Mouse (Mus musculus) intestine, embryonic 14.5 days (tissue): ENCODE measurements around the gene Rfx5. TPM values are rescaled to one million over a fixed set of nuclear protein-coding genes. Genes with fewer than 3 reads are reported as not detected.
"Not testable (repeated sequence)": the region's sequence is repeated elsewhere in the genome, so short reads cannot be mapped to it uniquely, and the experiment has no call there.

Experiments
- ATAC-seq: fragments of 200-750 bp; cut with Nextera tagmentation; replicated peaks from 2 replicates; pipeline ENCODE4 v1.8.0; 2017; ENCODE audit warnings: low read depth, moderate number of reproducible peaks, moderate TSS enrichment, moderate library complexity; ENCODE audit not compliant: low FRiP score, low TSS enrichment
- DNase-seq: peaks from one replicate; pipeline ENCODE4 v3.0.0-alpha.2; 2018; ENCODE audit warnings: low spot score
- H3K27ac ChIP-seq: fragments of 300-500 bp; sonication (generic); 2 replicates; pipeline ENCODE4 v1.5.1; 2014; ENCODE audit warnings: low read depth, mild to moderate bottlenecking, control low read depth
- H3K27me3 ChIP-seq: fragments of 300-500 bp; sonication (generic); replicated peaks from 2 replicates; pipeline ENCODE4 v1.6.1; 2014; ENCODE audit warnings: low read length, control low read depth; ENCODE audit not compliant: control insufficient read depth, insufficient read depth
- H3K36me3 ChIP-seq: fragments of 300-500 bp; sonication (generic); 2 replicates; pipeline ENCODE4 v1.6.1; 2014; ENCODE audit warnings: low read length, control low read depth; ENCODE audit not compliant: control insufficient read depth, insufficient read depth
- H3K4me1 ChIP-seq: fragments of 300-500 bp; sonication (generic); replicated peaks from 2 replicates; pipeline ENCODE4 v1.6.1; 2014; ENCODE audit warnings: low read length, control low read depth, mixed read lengths; ENCODE audit not compliant: control insufficient read depth, insufficient read depth
- H3K4me2 ChIP-seq: fragments of 300-500 bp; sonication (generic); 2 replicates; pipeline ENCODE4 v1.6.1; 2014; ENCODE audit warnings: low read length
- H3K4me3 ChIP-seq: fragments of 300-500 bp; sonication (generic); 2 replicates; pipeline ENCODE4 v1.5.1; 2014; ENCODE audit warnings: low read depth, low read length, control low read depth, mixed read lengths
- H3K9ac ChIP-seq: fragments of 300-500 bp; sonication (generic); 2 replicates; pipeline ENCODE4 v1.6.1; 2014; ENCODE audit warnings: mild to moderate bottlenecking, low read length
- H3K9me3 ChIP-seq: fragments of 300-500 bp; sonication (generic); 2 replicates; pipeline ENCODE4 v1.6.1; 2016; ENCODE audit warnings: low read length, control low read depth; ENCODE audit not compliant: control insufficient read depth
- WGBS: fragments of 180-500 bp; shearing (Covaris S2); extraction: QIAGEN DNeasy Blood & Tissue Kit; methylation state at CpG from one replicate; pipeline ENCODE4 v1.1.7; 2014; 5-methylcytosine and 5-hydroxymethylcytosine counted together
- polyA plus RNA-seq: library from polyadenylated mRNA; unstranded; fragments of >200 nt; fragmentation: Nextera tagmentation; extraction: Ambion mirVana; gene quantifications from 2 replicates; pipeline ENCODE4 v1.2.1, GENCODE M21; 2014

Gene Rfx5
- polyA plus RNA-seq, 1 experiment from 2014 or later: 10.1 TPM

DNA sequence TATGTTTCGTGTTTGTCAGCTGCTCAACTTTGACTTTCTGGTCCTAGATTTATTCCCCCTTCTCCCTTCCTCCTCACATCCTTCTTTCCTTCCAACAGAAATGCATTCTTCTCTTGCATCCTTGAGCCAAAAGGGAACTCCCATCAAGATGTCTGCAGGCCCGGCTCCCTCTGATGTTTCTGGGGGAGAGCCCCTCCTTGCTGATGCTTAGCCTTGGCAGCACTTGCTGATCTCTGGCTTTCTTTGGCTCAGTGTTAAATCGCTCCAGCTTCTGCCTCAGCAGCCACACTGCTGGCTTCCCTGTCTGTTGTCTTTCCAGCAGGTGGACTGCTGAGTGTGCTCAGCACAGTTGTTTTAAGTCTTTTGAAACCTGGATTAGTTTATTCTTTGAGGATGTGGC lies 32.8 kb upstream of the Rfx5 start:
- Histone ChIP-seq H3K9me3 (no peaks in the 10 kb centered on the region), H3K27ac (no peak overlapping the region), H3K4me2 (no peak overlapping the region), H3K27me3 (no peaks in the 10 kb centered on the region), H3K4me1 (no peaks in the 10 kb centered on the region), H3K36me3 (no peaks in the 10 kb centered on the region), H3K4me3 (no peak overlapping the region), H3K9ac (no peak overlapping the region)
- DNase-seq (no peak), ATAC-seq (no peak)
- WGBS: 40% methylated on average over 3 of the region's 3 CpGs

DNA sequence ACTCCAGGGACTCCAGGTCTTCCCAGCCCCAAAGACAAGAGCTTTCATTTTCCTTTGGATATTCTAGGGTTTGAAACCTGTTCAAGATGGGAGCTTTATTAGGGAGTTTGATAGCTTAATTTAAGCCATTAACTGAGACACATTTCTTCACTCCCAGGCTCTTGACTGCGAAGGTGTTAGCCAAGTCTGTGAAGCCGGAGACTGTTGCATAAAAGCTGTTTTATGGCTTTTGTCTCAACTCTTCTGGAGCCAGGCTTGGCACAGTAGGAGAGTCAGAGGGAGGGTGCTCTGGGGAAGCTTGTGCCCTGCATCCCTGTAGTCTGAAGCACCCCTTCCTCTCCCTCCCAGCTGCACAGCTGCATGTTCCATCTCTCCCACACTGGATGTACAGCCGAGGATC lies 31.5 kb upstream of the Rfx5 start:
- no peaks in the 10 kb centered on the region for H3K4me1 ChIP-seq
- WGBS: 32% methylated on average over 3 of the region's 3 CpGs
- H3K9ac ChIP-seq: no peak overlapping the region

DNA sequence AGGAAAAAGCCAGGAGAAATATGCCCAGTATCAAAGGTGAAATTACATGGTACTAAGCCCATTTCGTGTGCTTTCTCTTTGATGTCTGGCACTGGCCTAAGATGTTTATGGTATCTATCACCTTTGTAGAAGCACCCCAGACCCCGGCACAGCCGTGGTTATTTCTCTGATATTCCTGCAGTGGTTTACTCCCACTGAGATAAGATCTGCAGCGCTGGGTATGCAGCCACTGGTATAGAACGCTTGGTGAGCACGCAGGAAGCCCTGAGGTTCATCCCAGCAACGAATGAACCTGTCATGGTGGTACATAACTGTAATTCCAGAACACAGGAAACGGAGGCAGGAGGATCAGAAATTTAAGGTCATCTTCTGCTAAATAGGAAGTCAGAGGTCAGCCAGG lies 29.2 kb upstream of the Rfx5 start:
- H3K4me1 ChIP-seq: no peaks in the 10 kb centered on the region
- no peaks in the 10 kb centered on the region for H3K27me3 ChIP-seq
- H3K4me3 ChIP-seq: no peak overlapping the region
- H3K4me2 ChIP-seq: no peak overlapping the region
- H3K9me3 ChIP-seq: no peaks in the 10 kb centered on the region
- ATAC-seq: no peak
- no peak overlapping the region for H3K9ac ChIP-seq
- no peak overlapping the region for H3K27ac ChIP-seq
- no peaks in the 10 kb centered on the region for H3K36me3 ChIP-seq
- WGBS: 20% methylated on average over 8 of the region's 8 CpGs
- no peak for DNase-seq

More for the DNA sequence above, 31.5 kb upstream of the Rfx5 start:
- Histone ChIP-seq H3K4me3 (no peak overlapping the region), H3K27ac (no peak overlapping the region), H3K36me3 (no peaks in the 10 kb centered on the region), H3K4me2 (no peak overlapping the region), H3K27me3 (no peaks in the 10 kb centered on the region), H3K9me3 (no peaks in the 10 kb centered on the region)
- DNase-seq: no peak
- no peak for ATAC-seq

- not testable (repeated sequence) for H3K4me1 ChIP-seq, H3K27ac ChIP-seq, H3K4me3 ChIP-seq, H3K9ac ChIP-seq, H3K4me2 ChIP-seq, ATAC-seq, DNase-seq, H3K27me3 ChIP-seq, H3K36me3 ChIP-seq, H3K9me3 ChIP-seq
- 46% methylated on average over 4 of the region's 4 CpGs for WGBS
Observed at GRCm38 (mm10) chr3:94926301-94926736, 27.6 kb upstream of the Rfx5 start.

DNA sequence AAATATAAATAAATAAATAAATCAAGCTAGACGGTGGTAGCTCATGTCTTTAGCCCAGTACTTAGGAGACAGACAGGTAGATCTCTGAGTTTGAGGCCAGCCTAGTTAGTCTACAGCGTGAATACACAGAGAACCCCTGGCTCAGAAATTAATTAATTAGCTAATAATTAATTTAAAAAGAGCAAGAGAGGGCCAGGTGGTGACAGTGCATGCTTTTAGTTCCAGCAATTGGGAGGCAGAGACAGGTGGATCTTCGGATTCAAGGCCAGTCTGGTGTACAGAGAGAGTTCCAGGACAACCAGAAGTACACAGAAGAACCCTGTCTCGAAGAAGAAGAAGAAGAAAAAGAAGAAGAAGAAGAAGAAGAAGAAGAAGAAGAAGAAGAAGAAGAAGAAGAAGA lies 24.9 kb upstream of the Rfx5 start:
- H3K4me2 ChIP-seq, ATAC-seq, H3K4me1 ChIP-seq, H3K9ac ChIP-seq, H3K9me3 ChIP-seq, H3K4me3 ChIP-seq, H3K27me3 ChIP-seq, H3K27ac ChIP-seq, H3K36me3 ChIP-seq, DNase-seq: not testable (repeated sequence)
- WGBS: 81% methylated on average over 4 of the region's 4 CpGs

DNA sequence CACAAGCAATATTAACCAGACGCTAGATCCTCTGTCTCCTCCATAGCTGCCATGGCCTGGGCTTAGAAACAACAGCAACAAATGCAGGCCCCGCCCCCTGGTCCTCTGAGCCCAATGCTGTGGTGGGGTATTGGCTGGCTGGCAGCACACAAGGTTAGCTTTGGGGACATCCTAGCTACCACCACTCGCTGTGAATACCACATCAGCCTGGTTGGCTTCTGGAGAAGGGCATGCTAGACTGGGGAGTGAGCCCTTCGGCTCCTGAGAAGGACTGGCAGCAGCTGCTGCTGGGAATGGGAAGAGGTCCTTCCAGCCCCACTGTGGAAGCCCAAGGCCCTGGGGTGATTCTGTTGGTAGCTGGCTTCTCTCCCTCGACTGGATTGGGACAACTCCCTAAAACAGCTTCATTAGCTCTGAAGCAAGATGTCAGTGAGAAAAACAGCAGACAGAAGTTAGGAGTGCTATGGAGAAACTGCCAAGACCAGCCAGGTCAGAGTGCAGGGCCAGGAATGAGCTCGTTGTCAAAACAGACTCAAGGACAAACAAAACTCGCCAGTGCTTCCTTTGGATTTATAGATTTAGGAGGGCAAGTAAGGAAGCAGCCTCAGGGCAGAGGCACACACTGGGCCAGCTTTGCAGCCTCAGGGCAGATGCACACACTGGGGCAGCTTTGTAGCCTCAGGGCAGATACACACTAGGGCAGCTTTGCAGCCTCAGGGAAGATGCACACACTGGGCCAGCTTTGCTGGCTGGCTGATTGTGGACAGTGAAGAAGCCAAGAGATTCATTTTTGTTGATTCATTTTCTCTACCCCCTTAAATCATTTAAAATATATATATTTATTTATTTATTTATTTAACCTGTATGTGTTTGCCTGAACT lies 23.2 kb upstream of the Rfx5 start:
- not testable (repeated sequence) for H3K4me1 ChIP-seq, H3K4me3 ChIP-seq, H3K4me2 ChIP-seq, H3K9me3 ChIP-seq, H3K36me3 ChIP-seq, H3K9ac ChIP-seq, H3K27ac ChIP-seq, ATAC-seq, DNase-seq, H3K27me3 ChIP-seq
- 30% methylated on average over 7 of the region's 7 CpGs for WGBS

GRCm38 (mm10) chr3:94931427-94932082 lies 22.3 kb upstream of the Rfx5 start:
- H3K9ac ChIP-seq, ATAC-seq, DNase-seq, H3K9me3 ChIP-seq, H3K36me3 ChIP-seq, H3K4me3 ChIP-seq, H3K27me3 ChIP-seq, H3K4me1 ChIP-seq, H3K4me2 ChIP-seq, H3K27ac ChIP-seq: not testable (repeated sequence)
- WGBS: 78% methylated on average over 10 of the region's 10 CpGs

GRCm38 (mm10) chr3:94932279-94932678 lies 21.6 kb upstream of the Rfx5 start:
- H3K9ac ChIP-seq, DNase-seq, H3K4me1 ChIP-seq, H3K27me3 ChIP-seq, H3K36me3 ChIP-seq, H3K4me3 ChIP-seq, H3K9me3 ChIP-seq, ATAC-seq: not testable (repeated sequence)
- 56% methylated on average over 2 of the region's 2 CpGs for WGBS
- peak overlapping the region; percentile 59; the same call in 1 of the 2 replicates for H3K4me2 ChIP-seq
- H3K27ac ChIP-seq: peak overlapping the region; percentile 86
